Comparison of ENCODE assay signal across 8 mouse cellular contexts in genomic region chr16:49855836-49856503, GRCm38 (mm10). TPM values are rescaled to one million over a fixed set of nuclear protein-coding genes. Genes with fewer than 3 reads are reported as not detected.
DNase-seq lines count a peak whose midpoint lies in the region; ATAC-seq and TF ChIP-seq lines count a peak whose summit lies in the region.

No protein-coding gene starts in this region.

- under 1% methylated on average over 27 of the region's 39 CpGs for WGBS in heart, embryonic 14.5 days
- WGBS in embryonic facial prominence, embryonic 10.5 days = under 1% methylated on average over 39 of the region's 39 CpGs
- 1% methylated on average over 26 of the region's 39 CpGs for WGBS in intestine, embryonic 16.5 days
- WGBS in midbrain, embryonic 16.5 days = under 1% methylated on average over 28 of the region's 39 CpGs

- peak overlapping the region; percentile 94 for H3K9ac ChIP-seq in heart, embryonic 14.5 days (ENCODE audit: low read length)
- H3K9ac ChIP-seq in intestine, embryonic 16.5 days (ENCODE audit: low read depth, low read length) = peak overlapping the region; percentile 93
- peak overlapping the region; percentile 96 for H3K9ac ChIP-seq in midbrain, embryonic 16.5 days (ENCODE audit: low read depth, low read length)

- no peaks in the 10 kb centered on the region for H3K36me3 ChIP-seq in heart, embryonic 14.5 days (ENCODE audit: control insufficient read depth, insufficient read depth, low read length)
- no peaks in the 10 kb centered on the region for H3K36me3 ChIP-seq in E14TG2a.4 (ENCODE audit: insufficient read depth, low read length)
- H3K36me3 ChIP-seq in embryonic facial prominence, embryonic 10.5 days (replicated peaks) = peaks cover 6% of the 10 kb centered on the region; the same call in 1 of the 2 replicates
- no peaks in the 10 kb centered on the region for H3K36me3 ChIP-seq in intestine, embryonic 16.5 days (ENCODE audit: control insufficient read depth, insufficient read depth, low read length)
- H3K36me3 ChIP-seq in midbrain, embryonic 16.5 days (ENCODE audit: control insufficient read depth, insufficient read depth, low read length) = no peaks in the 10 kb centered on the region

- no peak for DNase-seq in heart, adult 18-20 months
- no peak for DNase-seq in embryonic facial prominence, embryonic 10.5 days (ENCODE audit: low spot score)
- DNase-seq in urinary bladder, postnatal 36 days (ENCODE audit: low spot score in 2 of 2) = no peak
- DNase-seq in right cerebral cortex, postnatal 36 days (ENCODE audit: low spot score in 2 of 2) = no peak

- no peaks in the 10 kb centered on the region for H3K27me3 ChIP-seq in heart, embryonic 14.5 days (ENCODE audit: control insufficient read depth, insufficient read depth, low read length)
- peaks cover 16% of the 10 kb centered on the region; the same call in 1 of the 2 replicates for H3K27me3 ChIP-seq in E14TG2a.4 (ENCODE audit: insufficient read depth, low read length)
- no peaks in the 10 kb centered on the region for H3K27me3 ChIP-seq in embryonic facial prominence, embryonic 10.5 days (replicated peaks; ENCODE audit: low read depth, poor library complexity, severe bottlenecking)
- no peaks in the 10 kb centered on the region for H3K27me3 ChIP-seq in intestine, embryonic 16.5 days (replicated peaks; ENCODE audit: control insufficient read depth, insufficient read depth, low read length)
- no peaks in the 10 kb centered on the region for H3K27me3 ChIP-seq in midbrain, embryonic 16.5 days (ENCODE audit: control insufficient read depth, insufficient read depth, low read depth, low read length)

- no peak for TF ChIP-seq CTCF in E14TG2a.4 (conservative IDR thresholded peaks at IDR 0.05; ENCODE audit: low read length)

- peak overlapping the region; percentile 82 for H3K4me2 ChIP-seq in heart, embryonic 14.5 days (ENCODE audit: low read length)
- H3K4me2 ChIP-seq in intestine, embryonic 16.5 days (ENCODE audit: low read depth, low read length) = peak overlapping the region; percentile 71
- peak overlapping the region; percentile 67 for H3K4me2 ChIP-seq in midbrain, embryonic 16.5 days (ENCODE audit: low read length)

- H3K9me3 ChIP-seq in heart, embryonic 14.5 days (ENCODE audit: control insufficient read depth, low read length) = no peaks in the 10 kb centered on the region
- no peaks in the 10 kb centered on the region for H3K9me3 ChIP-seq in E14TG2a.4 (ENCODE audit: low read length)
- no peaks in the 10 kb centered on the region for H3K9me3 ChIP-seq in embryonic facial prominence, embryonic 10.5 days
- H3K9me3 ChIP-seq in intestine, embryonic 16.5 days (ENCODE audit: control insufficient read depth, low read length) = no peaks in the 10 kb centered on the region
- no peaks in the 10 kb centered on the region for H3K9me3 ChIP-seq in midbrain, embryonic 16.5 days (replicated peaks; ENCODE audit: control insufficient read depth, low read length, poor library complexity, severe bottlenecking)

- H3K27ac ChIP-seq in heart, embryonic 14.5 days (replicated peaks in 1 of 2; ENCODE audit: control insufficient read depth in 1 of 2, insufficient read depth in 1 of 2, low read depth in 2 of 2, low read length in 2 of 2) = peak overlapping the region; percentile 94 to 99
- H3K27ac ChIP-seq in embryonic facial prominence, embryonic 10.5 days (replicated peaks) = peak overlapping the region; percentile 95
- peak overlapping the region; percentile 99 for H3K27ac ChIP-seq in intestine, embryonic 16.5 days (ENCODE audit: low read length)
- H3K27ac ChIP-seq in midbrain, embryonic 16.5 days (ENCODE audit: low read length) = peak overlapping the region; percentile 98

- peaks cover 8 to 22% of the 10 kb centered on the region in 2 experiments; a peak in 3 of 4 replicates for H3K4me1 ChIP-seq in heart, embryonic 14.5 days (ENCODE audit: control insufficient read depth in 2 of 2, insufficient read depth in 2 of 2, low read length in 2 of 2)
- H3K4me1 ChIP-seq in E14TG2a.4 (replicated peaks; ENCODE audit: low read depth, low read length) = peaks cover 38% of the 10 kb centered on the region
- H3K4me1 ChIP-seq in embryonic facial prominence, embryonic 10.5 days = peaks cover 36% of the 10 kb centered on the region
- peaks cover 20% of the 10 kb centered on the region for H3K4me1 ChIP-seq in intestine, embryonic 16.5 days (ENCODE audit: control insufficient read depth, insufficient read depth, low read length)
- peaks cover 10% of the 10 kb centered on the region for H3K4me1 ChIP-seq in midbrain, embryonic 16.5 days (ENCODE audit: control insufficient read depth, insufficient read depth, low read length)

- H3K4me3 ChIP-seq in heart, embryonic 14.5 days (ENCODE audit: control insufficient read depth in 1 of 2, insufficient read depth in 1 of 2, low read depth in 1 of 2, low read length in 2 of 2) = peak overlapping the region; percentile 81 to 97
- peak overlapping the region; percentile 97 for H3K4me3 ChIP-seq in E14TG2a.4 (replicated peaks; ENCODE audit: low read length)
- H3K4me3 ChIP-seq in embryonic facial prominence, embryonic 10.5 days = peak overlapping the region; percentile 94
- H3K4me3 ChIP-seq in intestine, embryonic 16.5 days (ENCODE audit: low read length) = peak overlapping the region; percentile 92
- peak overlapping the region; percentile 93 for H3K4me3 ChIP-seq in midbrain, embryonic 16.5 days (ENCODE audit: low read depth, low read length)

- peak; percentile 75 for ATAC-seq in heart, embryonic 14.5 days (ENCODE audit: insufficient number of reproducible peaks, insufficient read depth, low FRiP score, low read depth)
- peak; percentile 79 for ATAC-seq in intestine, embryonic 16.5 days
- ATAC-seq in midbrain, embryonic 16.5 days = peak; percentile 84

RNA-seq across cellular contexts. Expression of gene Cd47, which starts 55.6 kb away (rescaled TPM):
- polyA plus RNA-seq in heart, embryonic 14.5 days (2014; fragmentation: Nextera tagmentation; extraction: Ambion mirVana) = 66.0 and 68.4 TPM in 2 replicates
- 10 to 100 TPM; 79.4 to 84.7 TPM for total RNA-seq in heart, adult 18-20 months (2021)
- polyA plus RNA-seq in embryonic facial prominence, embryonic 10.5 days (2016; fragmentation: Nextera tagmentation; extraction: Ambion mirVana) = 27.6 and 32.2 TPM in 2 replicates
- 76.5 and 80.3 TPM in 2 replicates for polyA plus RNA-seq in intestine, embryonic 16.5 days (2015; fragmentation: Nextera tagmentation; extraction: Ambion mirVana)
- 157 and 169 TPM in 2 replicates for polyA plus RNA-seq in midbrain, embryonic 16.5 days (2015; fragmentation: Nextera tagmentation; extraction: Ambion mirVana)
